Mouse (Mus musculus): ENCODE measurements around the gene Hmgb1.

GRCm38 (mm10) chr5:149088891-149089290 is 95.4 kb downstream of the Hmgb1 start:
- TF ChIP-seq POLR2A (IDR thresholded peaks at IDR 0.05; ENCODE audit: borderline replicate concordance, insufficient read depth, low read length) (no peak), CTCF (IDR thresholded peaks at IDR 0.05; ENCODE audit: borderline replicate concordance, insufficient read depth, low read depth, low read length) (no peak)
